Mouse (Mus musculus) liver, postnatal 0 days (tissue): ENCODE measurements around the gene St6galnac3.

Experiments
- CTCF ChIP-seq: sonication (generic); IDR thresholded peaks from 2 replicates; pipeline ENCODE4 v1.5.1; 2016; ENCODE audit warnings: antibody characterized with exemption, low read depth
- EP300 ChIP-seq: IDR thresholded peaks from 2 replicates; pipeline ENCODE4 v1.6.1; 2016; ENCODE audit warnings: antibody characterized with exemption, low read depth, mild to moderate bottlenecking

DNA sequence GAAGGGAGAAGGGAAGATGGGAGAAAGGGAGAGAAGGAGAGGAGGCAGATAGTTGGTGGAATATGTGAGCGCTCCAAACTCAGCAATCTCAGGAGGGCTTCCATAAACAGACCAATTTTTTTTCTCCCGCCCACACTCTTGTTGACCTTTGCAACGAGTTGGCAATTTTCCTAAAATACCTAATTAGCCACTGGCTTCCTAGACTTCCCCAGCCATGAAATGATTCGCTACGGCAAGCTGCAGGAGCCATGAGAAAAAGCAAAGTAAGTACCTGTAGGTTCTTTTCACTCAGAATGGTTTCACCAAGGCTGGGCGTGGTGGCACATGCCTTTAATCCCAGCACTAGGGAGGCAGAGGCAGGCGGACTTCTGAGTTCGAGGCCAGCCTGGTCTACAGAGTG lies 25.9 kb downstream of the St6galnac3 start:
- TF ChIP-seq CTCF (no peak), EP300 (no peak)
